Mouse (Mus musculus) myocyte (in vitro differentiated cells): ENCODE measurements at regions not wholly inside any gene's neighbourhood (a gene's known extent, or its start where the extent isn't known, plus 50 kb on each side); places are given as distances from the start of the nearest gene placed in this dataset.

Experiments used
- H3K27me3 ChIP-seq: one replicate; pipeline ENCODE4 v1.6.1; 2011; ENCODE audit not compliant: control insufficient read depth, insufficient read depth, insufficient read length
- H3K36me3 ChIP-seq: one replicate; pipeline ENCODE4 v1.6.1; 2011; ENCODE audit not compliant: control insufficient read depth, insufficient read depth
- H3K4me2 ChIP-seq: one replicate; pipeline ENCODE4 v1.6.1; 2011; ENCODE audit warnings: low read depth, control low read depth
- H3K4me3 ChIP-seq: one replicate; pipeline ENCODE4 v1.5.1; 2011; ENCODE audit warnings: mild to moderate bottlenecking, control low read depth, moderate library complexity
- H3K79me2 ChIP-seq: one replicate; pipeline ENCODE4 v1.6.1; 2011; ENCODE audit not compliant: control insufficient read depth, insufficient read depth
- H3ac ChIP-seq: one replicate; pipeline ENCODE4 v1.6.1; 2011; ENCODE audit not compliant: control insufficient read depth, insufficient read length
- CEBPB ChIP-seq: IDR thresholded peaks from 2 replicates; pipeline ENCODE4 v1.6.1; 2011; ENCODE audit warnings: mild to moderate bottlenecking, moderate library complexity; ENCODE audit not compliant: poor library complexity, insufficient read depth, severe bottlenecking
- E2F4 ChIP-seq: IDR thresholded peaks from one replicate; pipeline ENCODE4 v1.6.1; 2011; ENCODE audit warnings: mild to moderate bottlenecking, control low read depth, moderate library complexity; ENCODE audit not compliant: insufficient read depth
- MAX ChIP-seq: IDR thresholded peaks from one replicate; pipeline ENCODE4 v1.6.1; 2011; ENCODE audit warnings: low read depth, mild to moderate bottlenecking, control low read depth
- MYOD1 ChIP-seq, 3 experiments: IDR thresholded peaks; one replicate each; pipeline ENCODE4 v1.6.1; 2011; ENCODE audit warnings: control low read depth in 2 of 3, low read depth in 2 of 3, mild to moderate bottlenecking in 2 of 3, moderate library complexity in 1 of 3; ENCODE audit not compliant: insufficient read length in 2 of 3, control insufficient read depth in 1 of 3
- MYOG ChIP-seq, 3 experiments: IDR thresholded peaks; one replicate each; pipeline ENCODE4 v1.6.1; 2011; ENCODE audit warnings: control low read depth in 2 of 3, low read depth in 2 of 3, mild to moderate bottlenecking in 2 of 3; ENCODE audit not compliant: insufficient read length in 2 of 3, control insufficient read depth in 1 of 3, insufficient read depth in 1 of 3
- POLR2A ChIP-seq: IDR thresholded peaks from one replicate; pipeline ENCODE4 v1.6.1; 2011; ENCODE audit warnings: low read depth, mild to moderate bottlenecking, control low read depth, moderate library complexity; ENCODE audit not compliant: insufficient read length
- POLR2AphosphoS2 ChIP-seq: IDR thresholded peaks from one replicate; pipeline ENCODE4 v1.6.1; 2011; ENCODE audit warnings: low read depth, control low read depth; ENCODE audit not compliant: insufficient read length
- REST ChIP-seq: IDR thresholded peaks from one replicate; pipeline ENCODE4 v1.6.1; 2011; ENCODE audit warnings: mild to moderate bottlenecking, control low read depth, moderate library complexity; ENCODE audit not compliant: insufficient read depth, insufficient read length
- SRF ChIP-seq: IDR thresholded peaks from one replicate; pipeline ENCODE4 v1.6.1; 2011; ENCODE audit warnings: low read depth; ENCODE audit not compliant: control insufficient read depth, insufficient read length
- TCF12 ChIP-seq: IDR thresholded peaks from one replicate; pipeline ENCODE4 v1.6.1; 2011; ENCODE audit warnings: mild to moderate bottlenecking, control low read depth; ENCODE audit not compliant: poor library complexity, insufficient read depth, severe bottlenecking
- TCF3 ChIP-seq: IDR thresholded peaks from one replicate; pipeline ENCODE4 v1.6.1; 2011; ENCODE audit warnings: low read depth, control low read depth; ENCODE audit not compliant: insufficient read length
- USF1 ChIP-seq: IDR thresholded peaks from one replicate; pipeline ENCODE4 v1.6.1; 2011; ENCODE audit warnings: low read depth, mild to moderate bottlenecking, control low read depth, moderate library complexity

DNA sequence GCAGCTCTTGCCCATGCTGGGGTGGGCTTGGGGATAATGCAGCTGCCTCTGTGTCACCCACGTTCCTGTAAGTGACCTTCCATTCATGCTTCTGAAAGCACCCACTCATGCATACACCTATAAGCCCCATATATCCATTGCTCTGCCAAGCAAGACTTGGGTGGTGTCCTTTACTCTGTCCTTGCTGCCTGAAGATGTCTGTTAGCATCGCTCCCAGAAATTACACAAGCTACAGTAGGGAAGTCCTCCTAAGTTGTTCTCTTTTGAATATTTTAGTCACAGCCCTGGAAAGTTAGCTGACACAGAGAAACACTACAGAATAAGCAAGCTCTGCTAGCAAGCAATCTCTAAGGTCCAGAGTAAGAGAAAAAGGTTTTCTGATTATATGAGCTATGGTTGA is 129.2 kb upstream of the Lgalsl start:
- Histone ChIP-seq H3K36me3 (no peaks in the 10 kb centered on the region), H3ac (no peak overlapping the region), H3K4me3 (no peak overlapping the region), H3K27me3 (peaks cover 6% of the 10 kb centered on the region), H3K4me2 (no peak overlapping the region), H3K79me2 (no peaks in the 10 kb centered on the region)
- no peak for TF ChIP-seq POLR2A
- TF ChIP-seq TCF3: no peak
- TF ChIP-seq SRF: no peak
- no peak for TF ChIP-seq MYOD1 (IDR thresholded peaks at IDR 0.05; ENCODE audit: control insufficient read depth in 1 of 3, insufficient read length in 2 of 3, low read depth in 2 of 3)
- TF ChIP-seq CEBPB: no peak
- TF ChIP-seq USF1: no peak
- TF ChIP-seq MAX: no peak
- no peak for TF ChIP-seq REST
- no peak for TF ChIP-seq E2F4
- TF ChIP-seq MYOG (IDR thresholded peaks at IDR 0.05; ENCODE audit: control insufficient read depth in 1 of 3, insufficient read depth in 1 of 3, insufficient read length in 2 of 3, low read depth in 2 of 3): no peak
- TF ChIP-seq POLR2AphosphoS2: no peak
- TF ChIP-seq TCF12: no peak

DNA sequence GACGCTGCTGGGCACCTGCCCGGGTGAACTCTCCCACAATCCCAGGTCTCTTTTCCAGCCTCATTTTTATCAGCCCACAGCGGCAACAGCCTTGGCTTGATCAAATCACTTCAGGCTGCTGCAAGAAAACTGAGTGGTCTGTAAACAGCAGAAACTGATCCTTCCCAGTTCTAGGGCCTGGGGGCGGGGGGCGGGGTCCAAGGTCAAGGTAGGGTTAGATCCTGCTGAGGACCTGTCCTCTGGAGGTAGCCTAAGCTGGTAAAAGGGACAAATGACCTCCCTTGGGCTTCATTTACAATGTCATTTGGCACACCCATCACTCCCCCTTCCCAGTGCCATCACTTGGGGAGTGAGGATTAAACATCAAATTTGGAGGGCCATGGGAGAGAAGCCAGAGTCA is 129.9 kb upstream of the Lgalsl start:
- Histone ChIP-seq H3K4me2 (no peak overlapping the region), H3ac (no peak overlapping the region), H3K4me3 (no peak overlapping the region), H3K36me3 (no peaks in the 10 kb centered on the region), H3K79me2 (no peaks in the 10 kb centered on the region), H3K27me3 (peaks cover 6% of the 10 kb centered on the region)
- no peak for TF ChIP-seq SRF
- no peak for TF ChIP-seq TCF12
- TF ChIP-seq REST: no peak
- no peak for TF ChIP-seq MYOD1 (IDR thresholded peaks at IDR 0.05; ENCODE audit: control insufficient read depth in 1 of 3, insufficient read length in 2 of 3, low read depth in 2 of 3)
- no peak for TF ChIP-seq MAX
- TF ChIP-seq POLR2AphosphoS2: no peak
- no peak for TF ChIP-seq MYOG (IDR thresholded peaks at IDR 0.05; ENCODE audit: control insufficient read depth in 1 of 3, insufficient read depth in 1 of 3, insufficient read length in 2 of 3, low read depth in 2 of 3)
- TF ChIP-seq TCF3: no peak
- no peak for TF ChIP-seq CEBPB
- TF ChIP-seq E2F4: no peak
- TF ChIP-seq POLR2A: no peak
- no peak for TF ChIP-seq USF1

DNA sequence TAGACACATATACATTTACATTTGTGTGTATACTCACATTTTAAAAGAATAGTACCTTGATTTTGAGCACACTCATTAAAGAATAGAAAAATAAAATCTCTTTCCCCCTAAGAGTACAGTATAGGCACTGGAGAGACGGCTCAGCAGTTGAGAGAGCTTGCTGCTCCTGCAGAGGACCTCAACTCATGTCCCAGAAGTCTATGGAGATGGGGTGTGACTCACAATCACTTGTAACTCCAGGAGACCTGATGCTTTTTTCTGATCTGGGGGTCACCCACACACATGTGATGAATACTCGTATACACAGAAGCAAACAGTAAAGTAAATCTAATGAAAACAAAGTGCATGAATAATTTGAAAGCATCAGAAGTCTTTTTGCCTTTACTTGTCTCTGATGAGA is 129.5 kb upstream of the Peli1 start:
- TF ChIP-seq POLR2AphosphoS2: no peak
- TF ChIP-seq REST: no peak
- no peak for TF ChIP-seq POLR2A
- no peak for TF ChIP-seq E2F4
- no peak for TF ChIP-seq TCF3
- no peak for TF ChIP-seq MAX
- no peak for TF ChIP-seq CEBPB
- no peak for TF ChIP-seq TCF12
- no peak for TF ChIP-seq USF1
- no peak for TF ChIP-seq SRF
- TF ChIP-seq MYOG (IDR thresholded peaks at IDR 0.05; ENCODE audit: control insufficient read depth in 1 of 3, insufficient read depth in 1 of 3, insufficient read length in 2 of 3, low read depth in 2 of 3): no peak
- TF ChIP-seq MYOD1 (IDR thresholded peaks at IDR 0.05; ENCODE audit: control insufficient read depth in 1 of 3, insufficient read length in 2 of 3, low read depth in 2 of 3): no peak
- Histone ChIP-seq H3K4me2 (no peak overlapping the region), H3K4me3 (no peak overlapping the region), H3K36me3 (no peaks in the 10 kb centered on the region), H3K79me2 (no peaks in the 10 kb centered on the region), H3ac (no peak overlapping the region), H3K27me3 (peaks cover 5% of the 10 kb centered on the region)

DNA sequence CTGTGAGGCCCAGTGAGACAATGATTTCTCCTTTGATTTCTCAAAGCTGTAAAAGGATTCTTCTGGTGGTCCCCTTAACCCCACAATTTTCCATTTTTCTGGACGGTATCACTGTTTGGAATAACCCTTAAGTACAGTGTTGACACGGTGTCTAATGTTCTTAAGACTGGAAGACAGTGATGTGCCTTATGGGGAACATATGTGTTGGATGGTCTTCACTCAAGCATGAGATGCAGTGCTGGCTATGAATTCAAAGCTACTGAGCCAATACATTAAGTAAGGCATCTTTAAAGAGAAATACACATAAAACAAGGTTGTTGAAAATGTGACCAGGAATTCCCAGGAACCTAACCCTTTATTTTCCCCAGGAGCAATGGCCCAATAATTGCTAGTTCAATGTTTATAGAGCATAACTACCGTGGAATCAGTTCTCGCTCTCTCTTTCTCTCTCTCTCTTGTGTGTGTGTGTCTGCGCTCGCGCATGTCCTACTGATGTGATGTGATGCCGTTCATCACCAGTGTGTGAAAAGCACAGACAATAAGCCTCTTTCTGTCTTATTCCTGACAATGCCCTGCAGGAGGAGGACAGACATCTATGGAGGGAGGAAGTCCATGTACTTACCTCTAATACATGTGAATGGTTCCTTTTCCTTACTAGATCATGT is 125.4 kb upstream of the Peli1 start:
- no peak overlapping the region for H3ac ChIP-seq
- no peak overlapping the region for H3K4me2 ChIP-seq
- no peaks in the 10 kb centered on the region for H3K27me3 ChIP-seq
- H3K36me3 ChIP-seq: no peaks in the 10 kb centered on the region
- no peak for TF ChIP-seq TCF12
- no peak for TF ChIP-seq USF1
- no peak for TF ChIP-seq E2F4
- TF ChIP-seq TCF3: no peak
- TF ChIP-seq MAX: no peak
- H3K4me3 ChIP-seq: no peak overlapping the region
- no peaks in the 10 kb centered on the region for H3K79me2 ChIP-seq

DNA sequence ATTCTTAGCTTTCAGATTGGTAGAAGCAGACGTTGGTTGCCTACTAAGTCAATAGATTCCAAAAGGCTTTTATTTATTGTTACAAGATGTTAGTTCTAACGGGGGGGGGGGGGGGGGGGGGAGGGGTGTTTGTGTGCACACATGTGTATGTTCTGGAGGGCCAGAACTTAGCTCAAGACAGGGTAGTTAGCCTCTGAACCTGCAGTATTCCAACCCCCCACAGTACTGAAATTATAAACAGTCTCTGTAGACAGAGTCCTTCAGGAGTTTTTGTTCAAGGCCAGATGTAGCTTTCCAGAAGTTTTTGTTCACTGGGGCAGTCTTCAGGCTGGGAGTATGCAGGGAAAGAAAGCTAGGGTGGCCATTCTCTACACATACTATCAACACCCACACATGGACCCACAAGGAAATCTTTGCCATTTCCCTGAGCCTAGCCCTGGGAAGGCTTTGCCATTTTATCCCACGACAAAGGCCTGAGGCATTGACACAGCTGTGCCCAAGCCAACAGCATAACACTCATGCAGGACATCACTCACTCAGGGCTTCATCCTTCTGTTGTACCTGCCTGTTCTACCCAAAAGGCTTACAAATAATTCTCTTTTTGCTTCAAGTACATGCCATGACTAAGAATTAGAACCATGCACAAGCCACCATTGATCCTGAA is 123.6 kb upstream of the Peli1 start:
- H3K79me2 ChIP-seq: no peaks in the 10 kb centered on the region
- H3K4me3 ChIP-seq: no peak overlapping the region
- TF ChIP-seq POLR2AphosphoS2 (no peak), MYOD1 (IDR thresholded peaks at IDR 0.05; ENCODE audit: control insufficient read depth in 1 of 3, insufficient read length in 2 of 3, low read depth in 2 of 3) (no peak), POLR2A (no peak), USF1 (no peak), MYOG (IDR thresholded peaks at IDR 0.05; ENCODE audit: control insufficient read depth in 1 of 3, insufficient read depth in 1 of 3, insufficient read length in 2 of 3, low read depth in 2 of 3) (no peak), CEBPB (no peak), MAX (no peak), REST (no peak), SRF (no peak)
- H3K27me3 ChIP-seq: no peaks in the 10 kb centered on the region
- no peaks in the 10 kb centered on the region for H3K36me3 ChIP-seq
- no peak overlapping the region for H3K4me2 ChIP-seq
- no peak overlapping the region for H3ac ChIP-seq
